Mouse (Mus musculus) lung, embryonic 14.5 days (tissue): ENCODE measurements around the gene Foxp1. TPM values are rescaled to one million over a fixed set of nuclear protein-coding genes. Genes with fewer than 3 reads are reported as not detected.

Source experiments
- ATAC-seq: fragments of 200-750 bp; cut with Nextera tagmentation; 2 replicates; pipeline ENCODE4 v1.8.0; 2017; ENCODE audit warnings: mild to moderate bottlenecking, moderate TSS enrichment, moderate library complexity; ENCODE audit not compliant: insufficient read depth
- DNase-seq: peaks from one replicate; pipeline ENCODE4 v3.0.0-alpha.2; 2015
- H3K27ac ChIP-seq: fragments of 300-500 bp; sonication (generic); 2 replicates; pipeline ENCODE4 v1.5.1; 2014; ENCODE audit warnings: low read depth, mild to moderate bottlenecking, moderate library complexity
- H3K27me3 ChIP-seq: fragments of 300-500 bp; sonication (generic); 2 replicates; pipeline ENCODE4 v1.6.1; 2014; ENCODE audit warnings: low read length, control low read depth; ENCODE audit not compliant: insufficient read depth
- H3K36me3 ChIP-seq: fragments of 300-500 bp; sonication (generic); 2 replicates; pipeline ENCODE4 v1.6.1; 2014; ENCODE audit warnings: control low read depth; ENCODE audit not compliant: insufficient read depth
- H3K4me1 ChIP-seq: fragments of 300-500 bp; sonication (generic); 2 replicates; pipeline ENCODE4 v1.6.1; 2014; ENCODE audit warnings: antibody characterized with exemption, control low read depth; ENCODE audit not compliant: insufficient read depth
- H3K4me2 ChIP-seq: fragments of 300-500 bp; sonication (generic); 2 replicates; pipeline ENCODE4 v1.6.1; 2014; ENCODE audit warnings: mild to moderate bottlenecking
- H3K4me3 ChIP-seq: fragments of 300-500 bp; sonication (generic); 2 replicates; pipeline ENCODE4 v1.5.1; 2014; ENCODE audit warnings: low read depth, low read length
- H3K9ac ChIP-seq: fragments of 300-500 bp; sonication (generic); 2 replicates; pipeline ENCODE4 v1.6.1; 2014
- H3K9me3 ChIP-seq: fragments of 300-500 bp; sonication (generic); 2 replicates; pipeline ENCODE4 v1.6.1; 2016; ENCODE audit warnings: low read depth, low read length, control low read depth
- CTCF ChIP-seq: IDR thresholded peaks from 2 replicates; pipeline ENCODE4 v1.5.1; 2016; ENCODE audit warnings: antibody characterized with exemption, low read depth
- WGBS: fragments of 180-500 bp; shearing (Covaris S2); extraction: QIAGEN DNeasy Blood & Tissue Kit; methylation state at CpG from one replicate; pipeline ENCODE4 v1.1.7; 2014; 5-methylcytosine and 5-hydroxymethylcytosine counted together
- polyA plus RNA-seq: library from polyadenylated mRNA; unstranded; fragments of >200 nt; fragmentation: Nextera tagmentation; extraction: Ambion mirVana; gene quantifications from 2 replicates; pipeline ENCODE4 v1.2.1, GENCODE M21; 2014

Foxp1 gene
- polyA plus RNA-seq, 1 experiment from 2014 or later = 111 TPM

GRCm38 (mm10) chr6:99322132-99322904, 200.2 kb downstream of the Foxp1 start:
- TF ChIP-seq CTCF = no peak

GRCm38 (mm10) chr6:99320444-99320843, 202.1 kb downstream of the Foxp1 start:
- DNase-seq (no peak), ATAC-seq (no peak)
- H3K4me3 ChIP-seq = no peak overlapping the region
- TF ChIP-seq CTCF = no peak
- no peaks in the 10 kb centered on the region for H3K36me3 ChIP-seq
- H3K4me1 ChIP-seq = no peaks in the 10 kb centered on the region
- no peaks in the 10 kb centered on the region for H3K9me3 ChIP-seq
- H3K27me3 ChIP-seq = no peaks in the 10 kb centered on the region
- no peak overlapping the region for H3K27ac ChIP-seq
- 60% methylated on average over 8 of the region's 8 CpGs for WGBS
- H3K9ac ChIP-seq = no peak overlapping the region
- H3K4me2 ChIP-seq = no peak overlapping the region

More at GRCm38 (mm10) chr6:99322132-99322904, 200.2 kb downstream of the Foxp1 start:
- 74% methylated on average over 8 of the region's 8 CpGs for WGBS
- Histone ChIP-seq H3K4me3 (no peak overlapping the region), H3K27me3 (no peaks in the 10 kb centered on the region), H3K4me2 (no peak overlapping the region), H3K27ac (no peak overlapping the region), H3K9ac (no peak overlapping the region), H3K9me3 (no peaks in the 10 kb centered on the region), H3K36me3 (no peaks in the 10 kb centered on the region), H3K4me1 (0 out of 2 replicates have a peak, but pooled peaks cover 3% of the 10 kb centered on the region)
- DNase-seq = no peak
- no peak for ATAC-seq

GRCm38 (mm10) chr6:99319415-99320405, 202.8 kb downstream of the Foxp1 start:
- ATAC-seq = no peak
- 70% methylated on average over 19 of the region's 19 CpGs for WGBS
- Histone ChIP-seq H3K4me2 (no peak overlapping the region), H3K36me3 (no peaks in the 10 kb centered on the region), H3K4me3 (no peak overlapping the region), H3K27ac (no peak overlapping the region), H3K4me1 (no peaks in the 10 kb centered on the region), H3K9ac (no peak overlapping the region), H3K9me3 (no peaks in the 10 kb centered on the region), H3K27me3 (no peaks in the 10 kb centered on the region)
- no peak for TF ChIP-seq CTCF
- no peak for DNase-seq

DNA sequence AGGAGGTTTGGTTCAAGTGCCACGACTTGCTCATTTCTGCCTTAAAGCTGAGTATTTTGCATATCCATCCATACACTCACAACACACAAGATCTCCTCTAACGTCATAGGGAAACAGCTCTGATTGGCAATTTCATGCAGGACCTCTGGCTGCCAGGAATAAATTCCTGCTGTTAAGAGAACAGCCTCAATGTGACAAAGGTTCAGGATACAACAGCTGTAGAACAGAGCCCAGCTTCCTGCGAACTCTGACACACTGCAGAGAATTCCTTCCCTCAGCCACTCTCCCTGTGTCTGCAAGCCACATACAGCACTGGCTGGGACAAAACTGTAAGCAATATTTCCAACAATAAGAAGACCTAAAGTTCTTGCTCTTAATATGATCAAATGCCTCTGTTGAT, 207.8 kb downstream of the Foxp1 start:
- H3K4me3 ChIP-seq = no peak overlapping the region
- DNase-seq (peak; percentile 33), ATAC-seq (no peak)
- no peak overlapping the region for H3K4me2 ChIP-seq
- no peaks in the 10 kb centered on the region for H3K9me3 ChIP-seq
- no peak for TF ChIP-seq CTCF
- H3K36me3 ChIP-seq = no peaks in the 10 kb centered on the region
- H3K4me1 ChIP-seq = no peaks in the 10 kb centered on the region
- H3K27ac ChIP-seq = no peak overlapping the region
- WGBS = 51% methylated on average over 3 of the region's 3 CpGs
- H3K27me3 ChIP-seq = no peaks in the 10 kb centered on the region
- no peak overlapping the region for H3K9ac ChIP-seq

GRCm38 (mm10) chr6:99310529-99310928, 212.0 kb downstream of the Foxp1 start:
- no peak for TF ChIP-seq CTCF
- Histone ChIP-seq H3K4me1 (no peaks in the 10 kb centered on the region), H3K36me3 (no peaks in the 10 kb centered on the region), H3K4me3 (no peak overlapping the region), H3K9me3 (no peaks in the 10 kb centered on the region), H3K9ac (no peak overlapping the region), H3K27ac (no peak overlapping the region), H3K4me2 (no peak overlapping the region), H3K27me3 (no peaks in the 10 kb centered on the region)
- 54% methylated on average over 12 of the region's 12 CpGs for WGBS
- no peak for DNase-seq
- ATAC-seq = no peak

GRCm38 (mm10) chr6:99310171-99310500, 212.4 kb downstream of the Foxp1 start:
- no peaks in the 10 kb centered on the region for H3K27me3 ChIP-seq
- ATAC-seq (no peak), DNase-seq (no peak)
- no peak overlapping the region for H3K4me3 ChIP-seq
- H3K4me1 ChIP-seq = no peaks in the 10 kb centered on the region
- H3K4me2 ChIP-seq = no peak overlapping the region
- no peak overlapping the region for H3K9ac ChIP-seq
- no peak overlapping the region for H3K27ac ChIP-seq
- no peaks in the 10 kb centered on the region for H3K36me3 ChIP-seq
- no peak for TF ChIP-seq CTCF
- 78% methylated on average over 3 of the region's 3 CpGs for WGBS
- H3K9me3 ChIP-seq = no peaks in the 10 kb centered on the region

DNA sequence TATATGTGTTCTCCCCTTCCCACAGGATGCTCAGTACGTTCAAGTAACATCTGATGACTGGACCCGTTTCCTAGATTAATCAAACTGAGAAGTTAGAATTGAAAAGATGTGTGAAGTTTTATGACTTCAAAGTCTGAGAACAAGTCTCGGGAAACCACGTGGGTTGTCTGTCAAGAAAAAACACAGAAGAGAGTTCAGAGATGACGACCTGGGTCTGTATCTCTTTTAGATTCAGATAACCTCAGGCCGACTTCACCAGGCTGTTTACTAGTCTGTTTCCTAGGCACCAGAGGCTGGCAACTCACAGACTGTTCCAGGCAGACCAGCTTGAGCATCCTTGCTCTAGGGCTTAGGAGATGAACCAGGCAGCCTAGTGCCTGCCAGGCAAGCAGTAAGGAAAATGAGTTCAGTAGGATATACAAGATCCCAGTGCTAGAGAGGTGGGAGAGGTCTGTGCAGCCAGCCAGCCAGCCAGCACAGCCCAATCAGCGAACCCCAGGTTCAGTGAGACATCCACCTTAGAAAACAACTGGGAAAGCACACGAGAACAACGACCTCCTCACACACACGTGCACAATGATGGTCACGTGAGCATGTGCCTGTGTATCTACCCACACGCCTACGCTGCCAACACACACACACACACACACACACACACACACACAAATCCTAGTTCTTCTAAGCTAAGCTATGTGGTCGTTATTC, 212.9 kb downstream of the Foxp1 start:
- ATAC-seq = no peak

More for the DNA sequence above, 212.9 kb downstream of the Foxp1 start:
- Histone ChIP-seq H3K4me3 (no peak overlapping the region), H3K27ac (no peak overlapping the region), H3K9me3 (no peaks in the 10 kb centered on the region), H3K4me1 (no peaks in the 10 kb centered on the region), H3K27me3 (no peaks in the 10 kb centered on the region), H3K36me3 (no peaks in the 10 kb centered on the region), H3K9ac (no peak overlapping the region), H3K4me2 (no peak overlapping the region)
- DNase-seq = no peak
- 69% methylated on average over 14 of the region's 14 CpGs for WGBS
- no peak for TF ChIP-seq CTCF
